Mouse (Mus musculus): Measurements from ENCODE around the gene Dpf3. TPM values are rescaled to one million over a fixed set of nuclear protein-coding genes. Genes with fewer than 3 reads are reported as not detected.

Dpf3 gene
- polyA plus RNA-seq, 1 experiment from 2014 or later: 14.9 TPM

GRCm38 (mm10) chr12:83392011-83392410 lies 95.5 kb downstream of the Dpf3 start:
- WGBS: 86% methylated on average over 16 of the region's 16 CpGs
- no peaks in the 10 kb centered on the region for H3K9me3 ChIP-seq (replicated peaks)
- peaks cover 6% of the 10 kb centered on the region; the same call in 1 of the 2 replicates for H3K4me1 ChIP-seq
- no peaks in the 10 kb centered on the region for H3K27me3 ChIP-seq
- no peak overlapping the region for H3K4me3 ChIP-seq (replicated peaks)
- no peak for ATAC-seq (replicated peaks; ENCODE audit: low FRiP score)
- no peaks in the 10 kb centered on the region for H3K36me3 ChIP-seq
- H3K4me2 ChIP-seq: no peak overlapping the region
- no peak overlapping the region for H3K9ac ChIP-seq
- no peak overlapping the region for H3K27ac ChIP-seq

- Histone ChIP-seq H3K27ac (no peak overlapping the region), H3K27me3 (no peaks in the 10 kb centered on the region), H3K4me2 (no peak overlapping the region), H3K36me3 (no peaks in the 10 kb centered on the region), H3K9me3 (replicated peaks) (no peaks in the 10 kb centered on the region), H3K9ac (no peak overlapping the region), H3K4me1 (peaks cover 6% of the 10 kb centered on the region; the same call in 1 of the 2 replicates), H3K4me3 (replicated peaks) (no peak overlapping the region)
- no peak for ATAC-seq (replicated peaks; ENCODE audit: low FRiP score)
- 26% methylated on average over 3 of the region's 3 CpGs for WGBS
These were observed 100.0 kb downstream of the Dpf3 start for GRCm38 (mm10) chr12:83387554-83387953.

- H3K4me3 ChIP-seq (replicated peaks): no peak overlapping the region
- no peak for ATAC-seq (replicated peaks; ENCODE audit: low FRiP score)
- H3K27me3 ChIP-seq: no peaks in the 10 kb centered on the region
- H3K9me3 ChIP-seq (replicated peaks): no peaks in the 10 kb centered on the region
- WGBS: 75% methylated on average over 7 of the region's 7 CpGs
- peaks cover 10% of the 10 kb centered on the region for H3K4me1 ChIP-seq
- no peak overlapping the region for H3K9ac ChIP-seq
- no peak overlapping the region for H3K27ac ChIP-seq
- no peak overlapping the region for H3K4me2 ChIP-seq
- H3K36me3 ChIP-seq: no peaks in the 10 kb centered on the region
These were observed 106.4 kb downstream of the Dpf3 start for GRCm38 (mm10) chr12:83381072-83381471.

GRCm38 (mm10) chr12:83380016-83380415 lies 107.5 kb downstream of the Dpf3 start:
- no peak for ATAC-seq (replicated peaks; ENCODE audit: low FRiP score)
- Histone ChIP-seq H3K4me3 (replicated peaks) (no peak overlapping the region), H3K9ac (no peak overlapping the region)

GRCm38 (mm10) chr12:83375015-83375831 lies 112.3 kb downstream of the Dpf3 start:
- ATAC-seq (replicated peaks; ENCODE audit: low FRiP score): peak; percentile 71

More at GRCm38 (mm10) chr12:83380016-83380415, 107.5 kb downstream of the Dpf3 start:
- Histone ChIP-seq H3K9me3 (replicated peaks) (no peaks in the 10 kb centered on the region), H3K4me1 (peaks cover 15% of the 10 kb centered on the region), H3K36me3 (no peaks in the 10 kb centered on the region), H3K4me2 (no peak overlapping the region), H3K27ac (no peak overlapping the region), H3K27me3 (no peaks in the 10 kb centered on the region)
- 53% methylated on average over 3 of the region's 3 CpGs for WGBS

GRCm38 (mm10) chr12:83373081-83373480 lies 114.4 kb downstream of the Dpf3 start:
- Histone ChIP-seq H3K27me3 (no peaks in the 10 kb centered on the region), H3K9ac (no peak overlapping the region), H3K4me2 (no peak overlapping the region), H3K4me3 (replicated peaks) (no peak overlapping the region), H3K36me3 (0 out of 2 replicates have a peak, but pooled peaks cover 3% of the 10 kb centered on the region), H3K9me3 (replicated peaks) (no peaks in the 10 kb centered on the region), H3K4me1 (0 out of 2 replicates have a peak, but pooled peaks cover 4% of the 10 kb centered on the region), H3K27ac (no peak overlapping the region)
- 67% methylated on average over 7 of the region's 7 CpGs for WGBS
- no peak for ATAC-seq (replicated peaks; ENCODE audit: low FRiP score)

More at GRCm38 (mm10) chr12:83375015-83375831, 112.3 kb downstream of the Dpf3 start:
- peaks cover 11% of the 10 kb centered on the region for H3K4me1 ChIP-seq
- H3K4me2 ChIP-seq: no peak overlapping the region
- no peak overlapping the region for H3K4me3 ChIP-seq (replicated peaks)
- H3K9me3 ChIP-seq (replicated peaks): no peaks in the 10 kb centered on the region
- no peaks in the 10 kb centered on the region for H3K36me3 ChIP-seq
- no peaks in the 10 kb centered on the region for H3K27me3 ChIP-seq
- no peak overlapping the region for H3K9ac ChIP-seq
- H3K27ac ChIP-seq: no peak overlapping the region
- WGBS: 74% methylated on average over 12 of the region's 12 CpGs

GRCm38 (mm10) chr12:83372290-83372689 lies 115.2 kb downstream of the Dpf3 start:
- no peaks in the 10 kb centered on the region for H3K27me3 ChIP-seq
- no peak overlapping the region for H3K4me3 ChIP-seq (replicated peaks)
- H3K4me1 ChIP-seq: 0 out of 2 replicates have a peak, but pooled peaks cover 4% of the 10 kb centered on the region
- no peaks in the 10 kb centered on the region for H3K9me3 ChIP-seq (replicated peaks)
- 0 out of 2 replicates have a peak, but pooled peaks cover 3% of the 10 kb centered on the region for H3K36me3 ChIP-seq
- H3K27ac ChIP-seq: no peak overlapping the region
- H3K4me2 ChIP-seq: no peak overlapping the region
- H3K9ac ChIP-seq: no peak overlapping the region
- WGBS: 90% methylated on average over 7 of the region's 7 CpGs
- no peak for ATAC-seq (replicated peaks; ENCODE audit: low FRiP score)

GRCm38 (mm10) chr12:83370221-83370620 lies 117.3 kb downstream of the Dpf3 start:
- Histone ChIP-seq H3K9ac (no peak overlapping the region), H3K9me3 (replicated peaks) (peaks cover 3% of the 10 kb centered on the region), H3K27me3 (no peaks in the 10 kb centered on the region), H3K4me2 (no peak overlapping the region), H3K27ac (no peak overlapping the region), H3K36me3 (0 out of 2 replicates have a peak, but pooled peaks cover 3% of the 10 kb centered on the region), H3K4me1 (no peaks in the 10 kb centered on the region), H3K4me3 (replicated peaks) (no peak overlapping the region)
- WGBS: 94% methylated on average over 11 of the region's 11 CpGs
- ATAC-seq (replicated peaks; ENCODE audit: low FRiP score): no peak

- Histone ChIP-seq H3K9ac (no peak overlapping the region), H3K27me3 (no peaks in the 10 kb centered on the region), H3K27ac (no peak overlapping the region), H3K4me2 (no peak overlapping the region), H3K36me3 (0 out of 2 replicates have a peak, but pooled peaks cover 3% of the 10 kb centered on the region), H3K4me3 (replicated peaks) (no peak overlapping the region), H3K4me1 (no peaks in the 10 kb centered on the region), H3K9me3 (replicated peaks) (peaks cover 3% of the 10 kb centered on the region)
- 90% methylated on average over 5 of the region's 5 CpGs for WGBS
- no peak for ATAC-seq (replicated peaks; ENCODE audit: low FRiP score)
These were observed 118.1 kb downstream of the Dpf3 start for GRCm38 (mm10) chr12:83369416-83369815.

- Histone ChIP-seq H3K4me3 (replicated peaks) (no peak overlapping the region), H3K27me3 (no peaks in the 10 kb centered on the region), H3K9ac (no peak overlapping the region), H3K27ac (no peak overlapping the region), H3K4me2 (no peak overlapping the region), H3K36me3 (0 out of 2 replicates have a peak, but pooled peaks cover 3% of the 10 kb centered on the region), H3K4me1 (no peaks in the 10 kb centered on the region), H3K9me3 (replicated peaks) (peaks cover 3% of the 10 kb centered on the region)
- 77% methylated on average over 1 of the region's 1 CpGs for WGBS
- no peak for ATAC-seq (replicated peaks; ENCODE audit: low FRiP score)
These were observed 120.0 kb downstream of the Dpf3 start for GRCm38 (mm10) chr12:83367486-83367885.

GRCm38 (mm10) chr12:83364771-83365170 lies 122.7 kb downstream of the Dpf3 start:
- no peak overlapping the region for H3K27ac ChIP-seq
- H3K4me1 ChIP-seq: no peaks in the 10 kb centered on the region
- WGBS: 69% methylated on average over 3 of the region's 3 CpGs
- H3K4me2 ChIP-seq: no peak overlapping the region
- peaks cover 3% of the 10 kb centered on the region for H3K9me3 ChIP-seq (replicated peaks)
- H3K27me3 ChIP-seq: no peaks in the 10 kb centered on the region
- no peak overlapping the region for H3K4me3 ChIP-seq (replicated peaks)
- ATAC-seq (replicated peaks; ENCODE audit: low FRiP score): no peak
- H3K9ac ChIP-seq: no peak overlapping the region
- 0 out of 2 replicates have a peak, but pooled peaks cover 3% of the 10 kb centered on the region for H3K36me3 ChIP-seq

GRCm38 (mm10) chr12:83361801-83362200 lies 125.7 kb downstream of the Dpf3 start:
- no peak overlapping the region for H3K27ac ChIP-seq
- 69% methylated on average over 3 of the region's 3 CpGs for WGBS
- H3K9ac ChIP-seq: no peak overlapping the region
- no peak for ATAC-seq (replicated peaks; ENCODE audit: low FRiP score)
- no peaks in the 10 kb centered on the region for H3K36me3 ChIP-seq
- no peak overlapping the region for H3K4me3 ChIP-seq (replicated peaks)
- H3K4me2 ChIP-seq: no peak overlapping the region
- no peaks in the 10 kb centered on the region for H3K27me3 ChIP-seq
- no peaks in the 10 kb centered on the region for H3K4me1 ChIP-seq
- peaks cover 3% of the 10 kb centered on the region for H3K9me3 ChIP-seq (replicated peaks)

All from kidney, embryonic 15.5 days (tissue).